Mouse (Mus musculus): ENCODE data around the gene Galp. TPM values are rescaled to one million over a fixed set of nuclear protein-coding genes. Genes with fewer than 3 reads are reported as not detected.

Galp gene
- polyA plus RNA-seq (2014; fragmentation: Nextera tagmentation; extraction: Ambion mirVana), result not detected in 2 replicates

- Histone ChIP-seq H3K27ac (replicated peaks; ENCODE audit: low read depth, low read length) (no peak within 1 kb of the TSS), H3K27me3 (ENCODE audit: control insufficient read depth, insufficient read depth, low read length) (no peaks in the 10 kb centered on the region), H3K36me3 (ENCODE audit: control insufficient read depth, insufficient read depth, low read length) (no peaks in the 10 kb centered on the region), H3K9me3 (ENCODE audit: control insufficient read depth, low read length) (no peaks in the 10 kb centered on the region), H3K9ac (ENCODE audit: low read length) (no peak within 1 kb of the TSS), H3K4me3 (ENCODE audit: low read depth, low read length) (no peak within 1 kb of the TSS), H3K4me2 (ENCODE audit: low read depth, severe bottlenecking) (no peak within 1 kb of the TSS), H3K4me1 (ENCODE audit: control insufficient read depth, insufficient read depth, low read length) (no peaks in the 10 kb centered on the region)
- no peak for DNase-seq (ENCODE audit: low spot score)
- WGBS, result 74% methylated on average over 3 of the region's 3 CpGs
- ATAC-seq (ENCODE audit: insufficient number of reproducible peaks, low FRiP score, low TSS enrichment, low read depth), result no peak
Measured at GRCm38 (mm10) chr7:6196790-6197189, at the start of gene Galp. Gene Galp (plus strand): TSS chr7:6197090.

GRCm38 (mm10) chr7:6147688-6148087 is 49.2 kb upstream of the Galp start:
- ATAC-seq (ENCODE audit: insufficient number of reproducible peaks, low FRiP score, low TSS enrichment, low read depth), result no peak
- no peaks in the 10 kb centered on the region for H3K36me3 ChIP-seq (ENCODE audit: control insufficient read depth, insufficient read depth, low read length)
- no peak overlapping the region for H3K27ac ChIP-seq (replicated peaks; ENCODE audit: low read depth, low read length)
- WGBS, result 81% methylated on average over 5 of the region's 5 CpGs
- H3K9ac ChIP-seq (ENCODE audit: low read length), result no peak overlapping the region
- H3K9me3 ChIP-seq (ENCODE audit: control insufficient read depth, low read length), result no peaks in the 10 kb centered on the region
- no peaks in the 10 kb centered on the region for H3K27me3 ChIP-seq (ENCODE audit: control insufficient read depth, insufficient read depth, low read length)
- DNase-seq (ENCODE audit: low spot score), result no peak
- H3K4me1 ChIP-seq (ENCODE audit: control insufficient read depth, insufficient read depth, low read length), result no peaks in the 10 kb centered on the region
- no peak overlapping the region for H3K4me2 ChIP-seq (ENCODE audit: low read depth, severe bottlenecking)
- H3K4me3 ChIP-seq (ENCODE audit: low read depth, low read length), result no peak overlapping the region

- peaks cover 5% of the 10 kb centered on the region; the same call in 1 of the 2 replicates for H3K4me1 ChIP-seq (ENCODE audit: control insufficient read depth, insufficient read depth, low read length)
- no peaks in the 10 kb centered on the region for H3K27me3 ChIP-seq (ENCODE audit: control insufficient read depth, insufficient read depth, low read length)
- ATAC-seq (ENCODE audit: insufficient number of reproducible peaks, low FRiP score, low TSS enrichment, low read depth) (no peak), DNase-seq (ENCODE audit: low spot score) (no peak)
- no peak overlapping the region for H3K4me3 ChIP-seq (ENCODE audit: low read depth, low read length)
- no peak overlapping the region for H3K9ac ChIP-seq (ENCODE audit: low read length)
- no peaks in the 10 kb centered on the region for H3K9me3 ChIP-seq (ENCODE audit: control insufficient read depth, low read length)
- H3K27ac ChIP-seq (replicated peaks; ENCODE audit: low read depth, low read length), result no peak overlapping the region
- H3K4me2 ChIP-seq (ENCODE audit: low read depth, severe bottlenecking), result no peak overlapping the region
- no peaks in the 10 kb centered on the region for H3K36me3 ChIP-seq (ENCODE audit: control insufficient read depth, insufficient read depth, low read length)
- 95% methylated on average over 1 of the region's 1 CpGs for WGBS
Measured at GRCm38 (mm10) chr7:6151266-6151665, 45.6 kb upstream of the Galp start.

GRCm38 (mm10) chr7:6152036-6152435 is 44.9 kb upstream of the Galp start:
- Histone ChIP-seq H3K4me1 (ENCODE audit: control insufficient read depth, insufficient read depth, low read length) (peaks cover 9% of the 10 kb centered on the region; the same call in 1 of the 2 replicates), H3K9ac (ENCODE audit: low read length) (no peak overlapping the region), H3K4me3 (ENCODE audit: low read depth, low read length) (no peak overlapping the region), H3K27ac (replicated peaks; ENCODE audit: low read depth, low read length) (no peak overlapping the region), H3K27me3 (ENCODE audit: control insufficient read depth, insufficient read depth, low read length) (no peaks in the 10 kb centered on the region), H3K36me3 (ENCODE audit: control insufficient read depth, insufficient read depth, low read length) (no peaks in the 10 kb centered on the region), H3K4me2 (ENCODE audit: low read depth, severe bottlenecking) (no peak overlapping the region), H3K9me3 (ENCODE audit: control insufficient read depth, low read length) (no peaks in the 10 kb centered on the region)
- DNase-seq (ENCODE audit: low spot score) (no peak), ATAC-seq (ENCODE audit: insufficient number of reproducible peaks, low FRiP score, low TSS enrichment, low read depth) (no peak)
- 83% methylated on average over 3 of the region's 3 CpGs for WGBS

GRCm38 (mm10) chr7:6153131-6153530 is 43.8 kb upstream of the Galp start:
- H3K27me3 ChIP-seq (ENCODE audit: control insufficient read depth, insufficient read depth, low read length), result no peaks in the 10 kb centered on the region
- no peak overlapping the region for H3K27ac ChIP-seq (replicated peaks; ENCODE audit: low read depth, low read length)
- DNase-seq (ENCODE audit: low spot score) (no peak), ATAC-seq (ENCODE audit: insufficient number of reproducible peaks, low FRiP score, low TSS enrichment, low read depth) (no peak)
- H3K9ac ChIP-seq (ENCODE audit: low read length), result no peak overlapping the region
- peaks cover 9% of the 10 kb centered on the region; the same call in 1 of the 2 replicates for H3K4me1 ChIP-seq (ENCODE audit: control insufficient read depth, insufficient read depth, low read length)
- H3K9me3 ChIP-seq (ENCODE audit: control insufficient read depth, low read length), result no peaks in the 10 kb centered on the region
- H3K4me2 ChIP-seq (ENCODE audit: low read depth, severe bottlenecking), result no peak overlapping the region
- WGBS, result 93% methylated on average over 3 of the region's 3 CpGs
- H3K4me3 ChIP-seq (ENCODE audit: low read depth, low read length), result no peak overlapping the region
- H3K36me3 ChIP-seq (ENCODE audit: control insufficient read depth, insufficient read depth, low read length), result no peaks in the 10 kb centered on the region

- no peak overlapping the region for H3K4me3 ChIP-seq (ENCODE audit: low read depth, low read length)
- peak overlapping the region; percentile 85; the same call in 1 of the 2 replicates for H3K4me2 ChIP-seq (ENCODE audit: low read depth, severe bottlenecking)
- WGBS, result 86% methylated on average over 5 of the region's 5 CpGs
- ATAC-seq (ENCODE audit: insufficient number of reproducible peaks, low FRiP score, low TSS enrichment, low read depth), result no peak
- H3K36me3 ChIP-seq (ENCODE audit: control insufficient read depth, insufficient read depth, low read length), result no peaks in the 10 kb centered on the region
- H3K27ac ChIP-seq (replicated peaks; ENCODE audit: low read depth, low read length), result no peak overlapping the region
- H3K9me3 ChIP-seq (ENCODE audit: control insufficient read depth, low read length), result no peaks in the 10 kb centered on the region
- no peaks in the 10 kb centered on the region for H3K27me3 ChIP-seq (ENCODE audit: control insufficient read depth, insufficient read depth, low read length)
- DNase-seq (ENCODE audit: low spot score), result no peak
- H3K9ac ChIP-seq (ENCODE audit: low read length), result no peak overlapping the region
- H3K4me1 ChIP-seq (ENCODE audit: control insufficient read depth, insufficient read depth, low read length), result peaks cover 9% of the 10 kb centered on the region; the same call in 1 of the 2 replicates
Measured at GRCm38 (mm10) chr7:6154164-6154563, 42.7 kb upstream of the Galp start.

GRCm38 (mm10) chr7:6155031-6155872 is 41.6 kb upstream of the Galp start:
- Histone ChIP-seq H3K4me1 (ENCODE audit: control insufficient read depth, insufficient read depth, low read length) (peaks cover 9% of the 10 kb centered on the region; the same call in 1 of the 2 replicates), H3K9ac (ENCODE audit: low read length) (peak overlapping the region; percentile 87), H3K36me3 (ENCODE audit: control insufficient read depth, insufficient read depth, low read length) (no peaks in the 10 kb centered on the region), H3K27ac (replicated peaks; ENCODE audit: low read depth, low read length) (peak overlapping the region; percentile 75), H3K4me2 (ENCODE audit: low read depth, severe bottlenecking) (peak overlapping the region; percentile 85), H3K9me3 (ENCODE audit: control insufficient read depth, low read length) (no peaks in the 10 kb centered on the region), H3K27me3 (ENCODE audit: control insufficient read depth, insufficient read depth, low read length) (no peaks in the 10 kb centered on the region), H3K4me3 (ENCODE audit: low read depth, low read length) (peak overlapping the region; percentile 80)
- under 1% methylated on average over 75 of the region's 85 CpGs for WGBS
- ATAC-seq (ENCODE audit: insufficient number of reproducible peaks, low FRiP score, low TSS enrichment, low read depth) (peak; percentile 75), DNase-seq (ENCODE audit: low spot score) (peak; percentile 87)

GRCm38 (mm10) chr7:6155901-6156411 is 40.9 kb upstream of the Galp start, which contains the start of gene Zfp787:
Gene Zfp787 (minus strand): TSS chr7:6155997.
- H3K4me1 ChIP-seq (ENCODE audit: control insufficient read depth, insufficient read depth, low read length), result peaks cover 9% of the 10 kb centered on the region; the same call in 1 of the 2 replicates
- peak within 1 kb of the TSS; percentile 80 for H3K4me3 ChIP-seq (ENCODE audit: low read depth, low read length)
- H3K9me3 ChIP-seq (ENCODE audit: control insufficient read depth, low read length), result no peaks in the 10 kb centered on the region
- ATAC-seq (ENCODE audit: insufficient number of reproducible peaks, low FRiP score, low TSS enrichment, low read depth) (peak; percentile 97), DNase-seq (ENCODE audit: low spot score) (peak; percentile 95)
- peak within 1 kb of the TSS; percentile 85 for H3K4me2 ChIP-seq (ENCODE audit: low read depth, severe bottlenecking)
- WGBS, result under 1% methylated on average over 47 of the region's 54 CpGs
- H3K27me3 ChIP-seq (ENCODE audit: control insufficient read depth, insufficient read depth, low read length), result no peaks in the 10 kb centered on the region
- H3K36me3 ChIP-seq (ENCODE audit: control insufficient read depth, insufficient read depth, low read length), result no peaks in the 10 kb centered on the region
- peak within 1 kb of the TSS; percentile 87 for H3K9ac ChIP-seq (ENCODE audit: low read length)
- peak within 1 kb of the TSS; percentile 75 for H3K27ac ChIP-seq (replicated peaks; ENCODE audit: low read depth, low read length)
